Mouse (Mus musculus) testis, adult 2 months (tissue): Measurements from ENCODE around the gene Hcst.

Source experiments
- CTCF ChIP-seq: fragments of 200-500 bp; IDR thresholded peaks from 2 replicates; pipeline ENCODE4 v1.5.1; 2012; ENCODE audit warnings: low read depth, mild to moderate bottlenecking, inconsistent platforms, low read length, moderate library complexity; ENCODE audit not compliant: control insufficient read depth, insufficient read depth, insufficient replicate concordance
- POLR2A ChIP-seq: fragments of 200-500 bp; IDR thresholded peaks from 2 replicates; pipeline ENCODE4 v1.6.1; 2012; ENCODE audit warnings: low read depth, mild to moderate bottlenecking, inconsistent platforms, low read length, moderate library complexity; ENCODE audit not compliant: control insufficient read depth

DNA sequence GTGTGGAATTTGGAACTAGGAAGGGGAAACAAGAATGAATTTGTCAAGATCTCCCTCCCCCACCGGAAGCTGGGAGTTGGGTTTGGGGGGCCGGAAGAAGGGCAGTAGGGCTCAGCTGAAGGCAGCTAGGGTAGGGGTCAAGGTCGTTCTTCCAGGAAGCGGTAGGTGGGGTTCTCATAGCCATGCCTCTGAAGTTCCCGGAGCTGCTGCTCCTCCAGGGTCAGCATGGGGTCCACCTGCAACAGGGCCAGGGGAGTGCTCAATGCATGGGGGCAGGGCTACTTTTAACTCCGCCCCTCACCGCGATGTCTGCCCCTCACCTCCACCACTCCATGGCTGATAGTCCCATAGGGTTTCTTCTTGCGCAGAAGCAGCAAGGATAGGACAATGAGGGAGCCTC, 15.5 kb upstream of the Hcst start:
- TF ChIP-seq CTCF = no peak
- no peak for TF ChIP-seq POLR2A
